Mouse (Mus musculus) neural tube, embryonic 12.5 days (tissue): Measurements from ENCODE around the gene Rhoa. TPM values are rescaled to one million over a fixed set of nuclear protein-coding genes. Genes with fewer than 3 reads are reported as not detected.
A peak's percentile ranks its signal among the peaks of the same experiment; 100 is the strongest.

Source experiments
- ATAC-seq: fragments of 200-750 bp; cut with Nextera tagmentation; 2 replicates; pipeline ENCODE4 v1.8.0; 2017; ENCODE audit warnings: low read depth, mild to moderate bottlenecking, moderate TSS enrichment, moderate library complexity; ENCODE audit not compliant: low FRiP score
- H3K27ac ChIP-seq: fragments of 300-500 bp; sonication (generic); 2 replicates; pipeline ENCODE4 v1.5.1; 2016
- H3K27me3 ChIP-seq: fragments of 300-500 bp; sonication (generic); replicated peaks from 2 replicates; pipeline ENCODE4 v1.6.1; 2016; ENCODE audit warnings: mild to moderate bottlenecking
- H3K36me3 ChIP-seq: fragments of 300-500 bp; sonication (generic); 2 replicates; pipeline ENCODE4 v1.6.1; 2016; ENCODE audit warnings: mild to moderate bottlenecking
- H3K4me1 ChIP-seq: fragments of 300-500 bp; sonication (generic); 2 replicates; pipeline ENCODE4 v1.6.1; 2016
- H3K4me2 ChIP-seq: fragments of 300-500 bp; sonication (generic); replicated peaks from 2 replicates; pipeline ENCODE4 v1.6.1; 2016; ENCODE audit warnings: mild to moderate bottlenecking
- H3K4me3 ChIP-seq: fragments of 300-500 bp; sonication (generic); 2 replicates; pipeline ENCODE4 v1.5.1; 2016
- H3K9ac ChIP-seq: fragments of 300-500 bp; sonication (generic); 2 replicates; pipeline ENCODE4 v1.6.1; 2016; ENCODE audit warnings: mild to moderate bottlenecking
- H3K9me3 ChIP-seq: fragments of 300-500 bp; sonication (generic); 2 replicates; pipeline ENCODE4 v1.6.1; 2016; ENCODE audit warnings: mild to moderate bottlenecking
- WGBS: fragments of 180-500 bp; shearing (Covaris S2); methylation state at CpG from one replicate; pipeline ENCODE4 v1.1.7; 2016; 5-methylcytosine and 5-hydroxymethylcytosine counted together
- polyA plus RNA-seq: library from polyadenylated mRNA; unstranded; fragments of >200 nt; fragmentation: Nextera tagmentation; extraction: Ambion mirVana; gene quantifications from 2 replicates; pipeline ENCODE4 v1.2.1, GENCODE M21; 2016

Rhoa gene
- polyA plus RNA-seq, 1 experiment from 2014 or later, result 313 TPM

- peaks cover 17% of the 10 kb centered on the region for H3K4me1 ChIP-seq
- peak overlapping the region; percentile 64 for H3K4me2 ChIP-seq
- 76% methylated on average over 10 of the region's 10 CpGs for whole genome bisulfite sequencing
- 0 out of 2 replicates have a peak overlapping the region, but pooled peaks have one; percentile 1 for H3K27ac ChIP-seq
- H3K4me3 ChIP-seq, result no peak overlapping the region
- H3K9ac ChIP-seq, result no peak overlapping the region
- no peaks in the 10 kb centered on the region for H3K9me3 ChIP-seq
- no peaks in the 10 kb centered on the region for H3K27me3 ChIP-seq
- peaks cover 26% of the 10 kb centered on the region for H3K36me3 ChIP-seq
- no peak for ATAC-seq
Observed at GRCm38 (mm10) chr9:108337848-108338550, 32.1 kb downstream of the Rhoa start.

GRCm38 (mm10) chr9:108338551-108338885 lies 32.6 kb downstream of the Rhoa start:
- no peaks in the 10 kb centered on the region for H3K27me3 ChIP-seq
- H3K9me3 ChIP-seq, result no peaks in the 10 kb centered on the region
- peak overlapping the region; percentile 90 for H3K9ac ChIP-seq
- peak overlapping the region; percentile 82; the same call in 1 of the 2 replicates for H3K4me3 ChIP-seq
- H3K27ac ChIP-seq, result peak overlapping the region; percentile 85; the same call in 1 of the 2 replicates
- peak overlapping the region; percentile 64 for H3K4me2 ChIP-seq
- 0 out of 2 replicates have a peak, but pooled peaks have one; percentile 3 for ATAC-seq
- WGBS, result 33% methylated on average over 6 of the region's 6 CpGs
- H3K4me1 ChIP-seq, result peaks cover 17% of the 10 kb centered on the region
- H3K36me3 ChIP-seq, result peaks cover 23% of the 10 kb centered on the region

GRCm38 (mm10) chr9:108338886-108339781 lies 33.2 kb downstream of the Rhoa start, which contains the start of gene Gpx1:
Gpx1 (plus strand) TSS chr9:108338903.
- Histone ChIP-seq H3K27ac (peak within 1 kb of the TSS; percentile 85), H3K9ac (peak within 1 kb of the TSS; percentile 90), H3K4me2 (peak within 1 kb of the TSS; percentile 64), H3K9me3 (no peaks in the 10 kb centered on the region), H3K4me1 (peaks cover 17% of the 10 kb centered on the region), H3K4me3 (peak within 1 kb of the TSS; percentile 82), H3K36me3 (peaks cover 16% of the 10 kb centered on the region), H3K27me3 (no peaks in the 10 kb centered on the region)
- peak; percentile 98 for ATAC-seq
- under 1% methylated on average over 49 of the region's 49 CpGs for WGBS

- 14% methylated on average over 20 of the region's 20 CpGs for WGBS
- ATAC-seq, result no peak
- Histone ChIP-seq H3K4me1 (peaks cover 17% of the 10 kb centered on the region), H3K4me2 (peak overlapping the region; percentile 64), H3K9ac (peak overlapping the region; percentile 90), H3K4me3 (peak overlapping the region; percentile 82), H3K27me3 (no peaks in the 10 kb centered on the region), H3K27ac (no peak overlapping the region), H3K9me3 (no peaks in the 10 kb centered on the region), H3K36me3 (peaks cover 9% of the 10 kb centered on the region)
Observed at GRCm38 (mm10) chr9:108339886-108340257, 33.9 kb downstream of the Rhoa start.

- Histone ChIP-seq H3K27ac (no peak overlapping the region), H3K9ac (peak overlapping the region; percentile 90), H3K4me2 (peak overlapping the region; percentile 64), H3K9me3 (no peaks in the 10 kb centered on the region), H3K36me3 (peaks cover 3% of the 10 kb centered on the region), H3K27me3 (no peaks in the 10 kb centered on the region), H3K4me3 (peak overlapping the region; percentile 82), H3K4me1 (peaks cover 17% of the 10 kb centered on the region)
- ATAC-seq, result no peak
- 70% methylated on average over 10 of the region's 10 CpGs for WGBS
Observed at GRCm38 (mm10) chr9:108340258-108341138, 34.6 kb downstream of the Rhoa start.

- 92% methylated on average over 5 of the region's 5 CpGs for WGBS
- no peak overlapping the region for H3K4me3 ChIP-seq
- H3K36me3 ChIP-seq, result peaks cover 2% of the 10 kb centered on the region; the same call in 1 of the 2 replicates
- H3K4me1 ChIP-seq, result peaks cover 17% of the 10 kb centered on the region
- 0 out of 2 replicates have a peak overlapping the region, but pooled peaks have one; percentile 64 for H3K4me2 ChIP-seq
- no peak for ATAC-seq
- no peaks in the 10 kb centered on the region for H3K9me3 ChIP-seq
- no peaks in the 10 kb centered on the region for H3K27me3 ChIP-seq
- no peak overlapping the region for H3K27ac ChIP-seq
- H3K9ac ChIP-seq, result no peak overlapping the region
Observed at GRCm38 (mm10) chr9:108341139-108341475, 35.2 kb downstream of the Rhoa start.

GRCm38 (mm10) chr9:108341801-108342200 lies 35.9 kb downstream of the Rhoa start:
- no peaks in the 10 kb centered on the region for H3K27me3 ChIP-seq
- ATAC-seq, result no peak
- H3K36me3 ChIP-seq, result peaks cover 2% of the 10 kb centered on the region; the same call in 1 of the 2 replicates
- no peak overlapping the region for H3K4me3 ChIP-seq
- H3K4me1 ChIP-seq, result peaks cover 19% of the 10 kb centered on the region
- H3K4me2 ChIP-seq, result no peak overlapping the region
- H3K9me3 ChIP-seq, result no peaks in the 10 kb centered on the region
- H3K9ac ChIP-seq, result no peak overlapping the region
- H3K27ac ChIP-seq, result no peak overlapping the region

GRCm38 (mm10) chr9:108342301-108342831 lies 36.4 kb downstream of the Rhoa start:
- ATAC-seq, result no peak
- Histone ChIP-seq H3K4me1 (peaks cover 20% of the 10 kb centered on the region), H3K9ac (no peak overlapping the region), H3K4me2 (no peak overlapping the region), H3K4me3 (no peak overlapping the region), H3K27me3 (no peaks in the 10 kb centered on the region), H3K9me3 (no peaks in the 10 kb centered on the region), H3K36me3 (peaks cover 2% of the 10 kb centered on the region; the same call in 1 of the 2 replicates), H3K27ac (no peak overlapping the region)
- WGBS, result 49% methylated on average over 5 of the region's 5 CpGs

- Histone ChIP-seq H3K9ac (no peak overlapping the region), H3K27me3 (no peaks in the 10 kb centered on the region), H3K4me2 (no peak overlapping the region), H3K27ac (no peak overlapping the region), H3K36me3 (no peaks in the 10 kb centered on the region), H3K4me3 (no peak overlapping the region), H3K9me3 (no peaks in the 10 kb centered on the region), H3K4me1 (peaks cover 19% of the 10 kb centered on the region)
- WGBS, result 89% methylated on average over 3 of the region's 3 CpGs
- no peak for ATAC-seq
Observed at GRCm38 (mm10) chr9:108343331-108343730, 37.4 kb downstream of the Rhoa start.

- Histone ChIP-seq H3K27me3 (no peaks in the 10 kb centered on the region), H3K4me3 (no peak overlapping the region), H3K4me1 (peaks cover 21% of the 10 kb centered on the region), H3K4me2 (no peak overlapping the region), H3K36me3 (no peaks in the 10 kb centered on the region), H3K27ac (no peak overlapping the region), H3K9ac (no peak overlapping the region), H3K9me3 (no peaks in the 10 kb centered on the region)
- no peak for ATAC-seq
- 96% methylated on average over 1 of the region's 1 CpGs for WGBS
Observed at GRCm38 (mm10) chr9:108343835-108344234, 37.9 kb downstream of the Rhoa start.

GRCm38 (mm10) chr9:108344471-108344870 lies 38.5 kb downstream of the Rhoa start:
- no peaks in the 10 kb centered on the region for H3K27me3 ChIP-seq
- no peaks in the 10 kb centered on the region for H3K9me3 ChIP-seq
- no peak overlapping the region for H3K27ac ChIP-seq
- 84% methylated on average over 4 of the region's 4 CpGs for WGBS
- no peak for ATAC-seq
- no peak overlapping the region for H3K9ac ChIP-seq
- H3K36me3 ChIP-seq, result no peaks in the 10 kb centered on the region
- H3K4me2 ChIP-seq, result no peak overlapping the region
- H3K4me1 ChIP-seq, result peaks cover 27% of the 10 kb centered on the region
- H3K4me3 ChIP-seq, result no peak overlapping the region
